Mouse (Mus musculus) intestine, embryonic 15.5 days (tissue): ENCODE results near the gene H2-Ob. TPM values are rescaled to one million over a fixed set of nuclear protein-coding genes. Genes with fewer than 3 reads are reported as not detected.
"Not testable (repeated sequence)": the region's sequence is repeated elsewhere in the genome, so short reads cannot be mapped to it uniquely, and the experiment has no call there.

ENCODE experiments used
- ATAC-seq: fragments of 200-750 bp; cut with Nextera tagmentation; 2 replicates; pipeline ENCODE4 v1.8.0; 2017; ENCODE audit warnings: moderate TSS enrichment, moderate library complexity
- H3K27ac ChIP-seq: fragments of 300-500 bp; sonication (generic); 2 replicates; pipeline ENCODE4 v1.5.1; 2015; ENCODE audit warnings: mild to moderate bottlenecking, inconsistent platforms
- H3K27me3 ChIP-seq: fragments of 300-500 bp; sonication (generic); replicated peaks from 2 replicates; pipeline ENCODE4 v1.6.1; 2015; ENCODE audit warnings: inconsistent platforms
- H3K36me3 ChIP-seq: fragments of 300-500 bp; sonication (generic); 2 replicates; pipeline ENCODE4 v1.6.1; 2015; ENCODE audit warnings: inconsistent platforms
- H3K4me1 ChIP-seq: fragments of 300-500 bp; sonication (generic); replicated peaks from 2 replicates; pipeline ENCODE4 v1.6.1; 2015; ENCODE audit warnings: inconsistent platforms
- H3K4me2 ChIP-seq: fragments of 300-500 bp; sonication (generic); replicated peaks from 2 replicates; pipeline ENCODE4 v1.6.1; 2015; ENCODE audit warnings: mild to moderate bottlenecking, inconsistent platforms
- H3K4me3 ChIP-seq: fragments of 300-500 bp; sonication (generic); replicated peaks from 2 replicates; pipeline ENCODE4 v1.5.1; 2015; ENCODE audit warnings: inconsistent platforms
- H3K9ac ChIP-seq: fragments of 300-500 bp; sonication (generic); 2 replicates; pipeline ENCODE4 v1.6.1; 2015; ENCODE audit warnings: inconsistent platforms
- H3K9me3 ChIP-seq: fragments of 300-500 bp; sonication (generic); 2 replicates; pipeline ENCODE4 v1.6.1; 2016; ENCODE audit warnings: inconsistent platforms
- WGBS: fragments of 180-500 bp; shearing (Covaris S2); methylation state at CpG from one replicate; pipeline ENCODE4 v1.1.7; 2015; 5-methylcytosine and 5-hydroxymethylcytosine counted together
- polyA plus RNA-seq: library from polyadenylated mRNA; unstranded; fragments of >200 nt; fragmentation: Nextera tagmentation; extraction: Ambion mirVana; gene quantifications from 2 replicates; pipeline ENCODE4 v1.2.1, GENCODE M21; 2015

The H2-Ob gene
- polyA plus RNA-seq, 1 experiment from 2014 or later, result 0.13 TPM

DNA sequence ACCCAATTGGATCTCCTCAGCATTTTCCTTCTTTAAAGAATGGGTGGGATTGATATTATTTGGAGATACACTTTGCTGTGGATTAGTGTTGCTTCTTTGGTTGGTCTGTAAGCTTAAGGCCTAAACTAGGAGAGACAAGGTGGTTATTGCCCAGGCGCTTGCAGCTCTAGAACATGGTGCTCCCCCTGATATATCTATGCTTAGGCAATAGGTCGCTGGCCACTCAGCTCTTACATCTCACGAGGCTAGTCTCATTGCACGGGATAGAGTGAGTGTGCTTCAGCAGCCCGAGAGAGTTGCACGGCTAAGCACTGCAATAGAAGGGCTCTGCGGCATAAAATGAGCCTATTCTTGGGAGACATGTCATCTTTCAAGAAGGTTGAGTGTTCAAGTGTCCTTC is 6.7 kb upstream of the H2-Ob start:
- not testable (repeated sequence) for H3K4me3 ChIP-seq, H3K4me2 ChIP-seq, ATAC-seq, H3K4me1 ChIP-seq, H3K36me3 ChIP-seq, H3K27me3 ChIP-seq, H3K9me3 ChIP-seq, H3K9ac ChIP-seq, H3K27ac ChIP-seq
- WGBS, result 91% methylated on average over 7 of the region's 7 CpGs

DNA sequence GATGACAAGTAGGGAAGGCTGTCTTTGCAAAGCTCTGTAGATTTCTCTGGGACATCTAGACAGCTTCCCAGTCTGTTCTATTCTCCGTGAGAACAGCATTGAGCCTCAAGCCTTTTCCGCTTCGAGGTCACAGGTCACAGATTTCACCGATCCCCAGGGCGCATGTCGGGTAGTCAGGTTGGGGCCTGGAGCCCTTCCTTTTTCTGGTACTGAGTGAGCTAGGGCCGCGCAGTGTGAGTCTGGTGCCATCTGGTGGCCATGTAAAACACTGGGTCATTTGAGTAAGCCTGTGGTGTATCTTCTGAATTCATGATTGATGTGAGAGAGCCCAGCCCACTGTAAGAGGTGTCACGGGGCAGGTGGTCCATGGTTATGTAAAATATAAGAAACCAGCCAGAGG is 3.8 kb upstream of the H2-Ob start:
- Histone ChIP-seq H3K9ac (no peak overlapping the region), H3K36me3 (no peaks in the 10 kb centered on the region), H3K4me3 (no peak overlapping the region), H3K4me1 (no peaks in the 10 kb centered on the region), H3K27ac (no peak overlapping the region), H3K9me3 (no peaks in the 10 kb centered on the region), H3K4me2 (no peak overlapping the region), H3K27me3 (no peaks in the 10 kb centered on the region)
- ATAC-seq, result no peak; the same call in 1 of the 2 replicates
- WGBS, result 38% methylated on average over 9 of the region's 9 CpGs

DNA sequence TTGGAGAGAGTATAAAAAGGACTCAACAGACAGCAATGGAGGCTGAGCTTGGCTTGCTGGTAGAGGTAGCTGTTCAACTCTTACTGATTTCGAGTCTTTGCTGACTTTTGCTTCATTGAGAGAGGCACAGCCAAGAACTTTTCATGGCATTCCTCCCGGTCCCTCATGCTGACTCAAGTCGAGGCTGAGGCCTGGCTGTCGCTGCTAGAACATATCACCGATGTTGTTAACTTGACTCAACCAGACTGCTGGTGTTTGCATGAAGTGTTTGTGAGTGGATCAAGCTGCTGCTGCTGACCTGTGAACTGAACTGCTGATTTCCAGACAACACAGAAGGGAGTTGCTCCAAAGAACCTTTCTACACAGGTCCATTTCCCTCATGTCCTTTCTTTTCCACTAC is 2.0 kb upstream of the H2-Ob start:
- H3K36me3 ChIP-seq, result no peaks in the 10 kb centered on the region
- H3K27me3 ChIP-seq, result no peaks in the 10 kb centered on the region
- H3K9me3 ChIP-seq, result no peaks in the 10 kb centered on the region
- H3K9ac ChIP-seq, result no peak overlapping the region
- no peak for ATAC-seq
- H3K4me3 ChIP-seq, result no peak overlapping the region
- no peak overlapping the region for H3K27ac ChIP-seq
- no peak overlapping the region for H3K4me2 ChIP-seq
- 77% methylated on average over 5 of the region's 5 CpGs for WGBS
- no peaks in the 10 kb centered on the region for H3K4me1 ChIP-seq

DNA sequence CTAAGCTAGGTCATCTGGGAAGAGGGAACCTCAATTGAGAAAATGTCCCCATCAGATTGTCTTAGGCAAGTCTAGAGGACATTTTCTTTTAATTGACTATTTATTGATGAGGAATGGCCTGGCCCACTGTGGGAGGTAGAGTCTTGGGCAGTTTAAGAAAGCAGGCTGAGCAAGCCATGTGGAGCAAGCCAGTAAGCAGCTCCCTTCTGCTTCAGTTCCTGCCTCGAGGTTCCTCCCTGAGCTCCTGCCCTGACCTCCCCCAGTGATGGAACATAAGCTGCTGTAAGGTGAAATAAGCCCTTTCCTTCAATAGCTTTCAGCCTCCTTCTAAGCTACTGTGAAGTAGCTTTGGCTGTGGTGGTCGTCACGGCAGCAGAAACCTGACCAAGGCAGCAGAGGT is 962 bp upstream of the H2-Ob start:
- Histone ChIP-seq H3K27ac (no peak overlapping the region), H3K36me3 (no peaks in the 10 kb centered on the region), H3K4me1 (no peaks in the 10 kb centered on the region), H3K9me3 (no peaks in the 10 kb centered on the region), H3K9ac (no peak overlapping the region), H3K27me3 (no peaks in the 10 kb centered on the region), H3K4me3 (no peak overlapping the region), H3K4me2 (no peak overlapping the region)
- 75% methylated on average over 3 of the region's 3 CpGs for WGBS
- no peak for ATAC-seq

DNA sequence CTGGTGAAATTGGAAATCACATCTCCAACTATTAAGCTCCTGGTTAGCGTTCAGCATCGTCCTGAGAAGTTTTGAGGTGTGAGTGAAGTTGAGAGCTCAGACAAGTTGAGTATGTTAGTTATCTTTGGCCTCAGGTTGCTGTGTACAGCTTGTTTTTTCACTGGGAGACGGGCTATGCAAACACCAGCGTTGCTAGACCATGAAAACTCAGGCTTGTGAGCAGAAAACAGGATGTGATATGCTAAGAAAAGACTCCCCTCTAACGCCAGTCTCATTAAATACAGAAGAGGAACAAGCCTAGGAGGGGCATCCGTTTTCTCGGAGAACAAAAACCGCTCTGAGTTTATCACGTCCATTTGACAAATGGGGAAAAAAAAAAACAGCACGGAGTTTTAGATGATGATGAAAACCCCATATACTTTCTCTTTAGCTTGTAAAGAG is 918 bp downstream of the H2-Ob start:
- Histone ChIP-seq H3K9me3 (no peaks in the 10 kb centered on the region), H3K4me2 (no peak overlapping the region), H3K9ac (no peak overlapping the region), H3K4me3 (no peak overlapping the region), H3K27ac (no peak overlapping the region), H3K36me3 (no peaks in the 10 kb centered on the region), H3K4me1 (no peaks in the 10 kb centered on the region), H3K27me3 (no peaks in the 10 kb centered on the region)
- WGBS, result 48% methylated on average over 10 of the region's 10 CpGs
- no peak for ATAC-seq

DNA sequence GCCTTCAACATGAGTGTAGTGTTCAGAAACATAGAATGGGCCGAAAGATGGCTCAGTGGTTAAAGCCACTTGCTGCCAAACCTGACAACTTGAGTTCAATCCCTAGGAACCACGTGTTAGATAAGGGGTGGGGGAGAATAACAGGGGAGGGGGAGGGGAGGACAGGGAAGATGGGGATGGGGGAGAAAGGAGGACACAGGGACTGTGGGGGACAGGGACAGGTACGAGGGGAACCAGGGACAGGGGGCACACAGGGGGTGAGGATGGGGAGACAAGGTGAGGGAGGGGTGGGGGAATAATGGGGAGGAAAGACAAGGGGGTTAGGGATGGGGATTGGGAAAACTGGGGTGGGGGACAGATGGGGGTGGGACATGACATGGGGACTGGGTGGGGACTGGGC is 1.7 kb downstream of the H2-Ob start:
- no peak for ATAC-seq
- WGBS, result 63% methylated on average over 3 of the region's 3 CpGs
- no peaks in the 10 kb centered on the region for H3K4me1 ChIP-seq

DNA sequence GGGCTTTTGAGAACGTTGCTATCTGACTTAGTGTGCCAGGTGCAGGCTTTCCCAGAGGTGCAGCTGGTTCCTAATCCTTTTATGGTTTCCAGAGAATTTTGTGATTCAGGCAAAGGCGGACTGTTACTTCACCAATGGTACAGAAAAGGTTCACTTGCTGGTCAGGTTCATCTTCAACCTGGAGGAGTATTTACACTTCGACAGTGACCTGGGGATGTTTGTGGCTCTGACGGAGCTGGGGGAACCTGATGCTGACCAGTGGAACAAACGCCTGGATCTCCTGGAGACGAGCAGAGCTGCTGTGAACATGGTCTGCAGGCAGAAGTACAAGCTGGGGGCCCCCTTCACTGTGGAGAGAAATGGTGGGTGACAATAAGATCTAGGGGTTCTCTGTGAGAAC is 2.2 kb downstream of the H2-Ob start:
- no peak for ATAC-seq
- WGBS, result 65% methylated on average over 6 of the region's 6 CpGs
- no peak overlapping the region for H3K9ac ChIP-seq

More for the DNA sequence above, 1.7 kb downstream of the H2-Ob start:
- no peak overlapping the region for H3K4me2 ChIP-seq
- H3K27ac ChIP-seq, result no peak overlapping the region
- H3K9ac ChIP-seq, result no peak overlapping the region
- H3K27me3 ChIP-seq, result no peaks in the 10 kb centered on the region
- H3K4me3 ChIP-seq, result no peak overlapping the region
- H3K36me3 ChIP-seq, result no peaks in the 10 kb centered on the region
- H3K9me3 ChIP-seq, result no peaks in the 10 kb centered on the region

DNA sequence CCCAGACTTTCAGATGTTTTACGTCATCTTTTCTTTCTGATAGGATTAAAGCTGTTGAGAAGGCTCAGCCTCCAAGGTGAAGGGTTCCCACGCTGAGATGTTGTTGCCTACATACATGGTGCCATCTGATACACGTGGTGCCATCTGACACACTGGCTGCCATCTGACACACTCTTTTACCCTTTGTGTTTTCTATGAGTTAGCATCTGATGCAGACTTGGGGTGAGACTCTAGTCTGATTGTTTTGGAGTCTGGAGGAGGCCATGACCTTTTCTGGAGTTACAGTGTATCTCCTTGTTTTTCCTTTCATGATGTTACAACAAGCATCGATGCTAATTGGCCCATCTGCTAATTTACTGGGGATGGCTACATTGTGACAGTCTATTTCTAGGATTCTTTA is 6.0 kb downstream of the H2-Ob start:
- H3K9me3 ChIP-seq, result no peaks in the 10 kb centered on the region
- no peaks in the 10 kb centered on the region for H3K27me3 ChIP-seq
- H3K27ac ChIP-seq, result no peak overlapping the region
- H3K4me2 ChIP-seq, result no peak overlapping the region
- WGBS, result 75% methylated on average over 4 of the region's 4 CpGs
- no peaks in the 10 kb centered on the region for H3K36me3 ChIP-seq
- no peak overlapping the region for H3K4me3 ChIP-seq
- no peak for ATAC-seq
- no peaks in the 10 kb centered on the region for H3K4me1 ChIP-seq
- no peak overlapping the region for H3K9ac ChIP-seq

More for the DNA sequence above, 2.2 kb downstream of the H2-Ob start:
- Histone ChIP-seq H3K4me3 (no peak overlapping the region), H3K27ac (no peak overlapping the region), H3K9me3 (no peaks in the 10 kb centered on the region), H3K4me2 (no peak overlapping the region), H3K36me3 (no peaks in the 10 kb centered on the region), H3K27me3 (no peaks in the 10 kb centered on the region), H3K4me1 (no peaks in the 10 kb centered on the region)

DNA sequence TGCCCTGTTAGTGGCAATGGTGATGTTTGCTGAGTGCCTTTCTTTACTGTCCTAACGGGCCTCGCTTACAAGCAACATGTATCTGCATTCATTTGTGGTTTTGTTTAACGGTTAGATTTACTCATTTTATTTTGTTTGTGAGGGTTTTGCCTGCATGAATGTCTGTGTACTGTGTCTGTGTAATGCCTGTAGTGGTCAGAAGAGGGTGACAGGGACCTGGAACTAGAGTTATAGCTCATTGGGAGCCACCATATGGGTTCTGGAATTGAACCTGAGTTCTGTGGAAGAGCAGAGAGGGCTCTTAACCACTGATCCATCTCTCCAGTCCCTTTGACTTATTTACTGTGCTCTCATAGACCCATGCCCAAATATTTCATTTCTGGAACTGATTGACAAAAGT is 8.3 kb downstream of the H2-Ob start:
- H3K9me3 ChIP-seq, result no peaks in the 10 kb centered on the region
- H3K4me1 ChIP-seq, result no peaks in the 10 kb centered on the region
- 89% methylated on average over 3 of the region's 3 CpGs for WGBS
- H3K9ac ChIP-seq, result 0 out of 2 replicates have a peak overlapping the region, but pooled peaks have one; percentile 13
- H3K4me3 ChIP-seq, result no peak overlapping the region
- H3K36me3 ChIP-seq, result no peaks in the 10 kb centered on the region
- no peaks in the 10 kb centered on the region for H3K27me3 ChIP-seq
- ATAC-seq, result no peak
- H3K4me2 ChIP-seq, result no peak overlapping the region
- H3K27ac ChIP-seq, result no peak overlapping the region

DNA sequence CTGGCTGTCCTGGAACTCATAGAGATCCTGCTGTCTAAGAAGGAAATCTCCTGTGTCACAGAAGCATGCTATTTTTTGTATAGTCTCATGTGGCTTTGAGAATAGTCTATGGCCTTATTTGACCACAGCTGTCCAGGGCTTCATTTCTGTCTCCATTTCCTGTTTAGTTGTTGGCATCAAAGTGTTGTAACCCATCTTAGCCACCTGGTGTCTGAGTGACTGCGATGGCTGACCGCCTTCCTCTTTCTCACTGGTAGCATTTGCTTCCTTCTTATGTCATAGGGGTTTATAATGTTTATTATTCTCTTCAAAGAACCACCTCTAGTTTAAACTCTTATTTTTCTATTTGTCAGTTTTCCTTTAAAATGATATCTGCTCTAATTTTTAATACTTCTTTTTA is 10.1 kb downstream of the H2-Ob start:
- Histone ChIP-seq H3K4me1 (no peaks in the 10 kb centered on the region), H3K9ac (no peak overlapping the region), H3K27me3 (no peaks in the 10 kb centered on the region), H3K36me3 (no peaks in the 10 kb centered on the region), H3K4me2 (no peak overlapping the region), H3K27ac (no peak overlapping the region), H3K9me3 (no peaks in the 10 kb centered on the region), H3K4me3 (no peak overlapping the region)
- no peak for ATAC-seq
- 55% methylated on average over 2 of the region's 2 CpGs for WGBS

DNA sequence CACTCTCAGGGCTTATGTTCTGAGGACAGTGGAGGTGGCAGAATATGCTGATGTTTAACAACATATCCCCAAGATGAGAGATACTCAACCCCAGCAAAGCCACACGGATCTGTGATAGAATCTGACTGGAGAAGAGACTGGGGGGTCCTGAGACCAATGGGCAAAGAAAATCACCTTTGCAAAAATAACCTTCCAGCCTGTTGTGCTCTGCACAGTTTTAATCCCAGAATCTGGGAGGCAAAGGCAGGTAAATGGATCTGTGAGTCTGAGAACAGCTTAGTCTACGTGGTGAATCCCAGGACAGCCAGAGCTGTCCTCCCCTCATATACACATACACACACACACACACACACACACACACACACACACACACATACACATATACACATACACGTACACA is 10.7 kb downstream of the H2-Ob start:
- H3K4me2 ChIP-seq, result no peak overlapping the region
- no peak overlapping the region for H3K4me3 ChIP-seq
- 40% methylated on average over 3 of the region's 3 CpGs for WGBS
- H3K27me3 ChIP-seq, result no peaks in the 10 kb centered on the region
- no peak overlapping the region for H3K9ac ChIP-seq
- H3K36me3 ChIP-seq, result no peaks in the 10 kb centered on the region
- no peak overlapping the region for H3K27ac ChIP-seq
- no peaks in the 10 kb centered on the region for H3K4me1 ChIP-seq
- no peaks in the 10 kb centered on the region for H3K9me3 ChIP-seq
- ATAC-seq, result no peak

DNA sequence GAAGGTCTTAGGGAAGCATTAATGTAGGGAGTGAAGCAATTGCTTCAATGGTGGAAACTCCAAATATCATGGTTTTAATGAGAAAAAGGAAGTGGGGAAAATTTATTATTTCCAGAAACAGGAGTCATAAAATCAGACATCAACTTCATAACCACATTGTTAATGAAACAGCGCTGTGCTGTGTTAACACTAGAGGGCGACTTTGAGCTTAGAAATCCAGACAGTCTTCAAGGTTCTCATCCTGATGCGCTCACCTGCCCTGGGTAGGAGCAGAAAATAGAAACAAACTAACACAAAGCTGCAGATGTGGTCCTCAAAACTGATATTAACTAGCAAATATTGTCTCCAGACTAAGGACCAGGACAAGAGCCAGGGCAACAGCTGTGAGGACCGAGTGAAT is 11.2 kb downstream of the H2-Ob start:
- WGBS, result 17% methylated on average over 4 of the region's 4 CpGs
- Histone ChIP-seq H3K9me3 (no peaks in the 10 kb centered on the region), H3K36me3 (no peaks in the 10 kb centered on the region), H3K27ac (no peak overlapping the region), H3K4me2 (no peak overlapping the region), H3K4me3 (no peak overlapping the region), H3K27me3 (no peaks in the 10 kb centered on the region), H3K4me1 (no peaks in the 10 kb centered on the region), H3K9ac (no peak overlapping the region)
- ATAC-seq, result no peak

DNA sequence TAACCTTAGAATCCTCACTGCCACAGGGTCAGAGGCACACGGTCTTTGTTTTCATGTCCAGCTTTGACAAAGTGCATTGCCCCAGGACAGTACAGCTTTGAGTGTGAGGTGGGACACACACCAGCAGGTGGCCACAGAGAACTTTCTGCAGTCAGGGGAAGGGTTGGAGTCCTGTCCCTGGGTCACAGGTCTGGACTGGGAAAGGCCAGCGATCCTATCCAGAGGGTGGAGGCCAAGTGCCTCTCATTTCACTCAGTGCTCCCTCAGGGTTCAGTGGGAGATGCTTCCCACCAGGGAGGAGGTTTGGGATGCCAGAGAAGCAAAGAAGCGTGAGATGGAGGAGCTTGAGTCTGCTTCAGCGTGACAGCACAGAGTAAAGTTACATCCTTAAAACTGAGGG is 13.0 kb downstream of the H2-Ob start:
- no peak overlapping the region for H3K9ac ChIP-seq
- H3K36me3 ChIP-seq, result no peaks in the 10 kb centered on the region
- WGBS, result 60% methylated on average over 4 of the region's 4 CpGs
- H3K27ac ChIP-seq, result no peak overlapping the region
- no peaks in the 10 kb centered on the region for H3K9me3 ChIP-seq
- H3K4me2 ChIP-seq, result no peak overlapping the region
- H3K4me3 ChIP-seq, result no peak overlapping the region
- no peak for ATAC-seq
- no peaks in the 10 kb centered on the region for H3K4me1 ChIP-seq
- H3K27me3 ChIP-seq, result no peaks in the 10 kb centered on the region

DNA sequence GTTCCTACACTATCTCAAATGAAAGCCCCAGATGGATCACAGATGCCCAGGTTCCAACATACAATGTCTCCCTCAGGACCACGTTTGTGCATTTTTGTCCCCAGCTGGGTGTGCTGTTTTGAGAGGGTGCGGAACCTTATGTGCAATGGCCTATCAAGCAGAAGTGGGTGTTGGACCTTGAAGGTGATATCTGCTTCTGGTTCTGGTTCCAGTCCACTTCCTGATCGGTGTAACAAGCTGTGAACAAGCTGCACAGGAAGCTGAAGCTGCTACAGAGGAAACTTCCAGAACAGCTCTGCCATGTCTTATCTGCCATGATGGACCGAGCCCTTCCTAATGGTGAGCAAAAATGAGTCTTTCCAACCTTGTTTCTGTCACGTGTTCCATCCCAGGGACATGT is 17.8 kb downstream of the H2-Ob start:
- no peak for ATAC-seq
- no peak overlapping the region for H3K27ac ChIP-seq
- WGBS, result 81% methylated on average over 5 of the region's 5 CpGs
- no peaks in the 10 kb centered on the region for H3K9me3 ChIP-seq
- no peaks in the 10 kb centered on the region for H3K4me1 ChIP-seq
- no peaks in the 10 kb centered on the region; the same call in 1 of the 2 replicates for H3K27me3 ChIP-seq
- no peaks in the 10 kb centered on the region for H3K36me3 ChIP-seq
- H3K4me2 ChIP-seq, result no peak overlapping the region
- H3K4me3 ChIP-seq, result no peak overlapping the region
- H3K9ac ChIP-seq, result no peak overlapping the region
